Mouse (Mus musculus) kidney, postnatal 0 days (tissue): ENCODE results near the gene Ddr2. TPM values are rescaled to one million over a fixed set of nuclear protein-coding genes. Genes with fewer than 3 reads are reported as not detected.

Experiments used
- ATAC-seq: fragments of 200-750 bp; cut with Nextera tagmentation; replicated peaks from 2 replicates; pipeline ENCODE4 v1.8.0; 2017; ENCODE audit warnings: low read depth, moderate number of reproducible peaks, moderate TSS enrichment, moderate library complexity; ENCODE audit not compliant: low FRiP score
- DNase-seq: peaks from one replicate; pipeline ENCODE4 v3.0.0-alpha.2; 2016; ENCODE audit warnings: low spot score
- H3K27ac ChIP-seq: fragments of 300-500 bp; sonication (generic); 2 replicates; pipeline ENCODE4 v1.5.1; 2014; ENCODE audit warnings: mild to moderate bottlenecking
- H3K27me3 ChIP-seq: fragments of 300-500 bp; sonication (generic); 2 replicates; pipeline ENCODE4 v1.6.1; 2014; ENCODE audit warnings: low read length, mixed read lengths; ENCODE audit not compliant: insufficient read depth
- H3K36me3 ChIP-seq: fragments of 300-500 bp; sonication (generic); 2 replicates; pipeline ENCODE4 v1.6.1; 2014; ENCODE audit warnings: low read length, mixed read lengths; ENCODE audit not compliant: insufficient read depth
- H3K4me1 ChIP-seq: fragments of 300-500 bp; sonication (generic); replicated peaks from 2 replicates; pipeline ENCODE4 v1.6.1; 2014; ENCODE audit warnings: antibody characterized with exemption, low read length, mixed read lengths; ENCODE audit not compliant: insufficient read depth
- H3K4me2 ChIP-seq: fragments of 300-500 bp; sonication (generic); 2 replicates; pipeline ENCODE4 v1.6.1; 2014; ENCODE audit warnings: mild to moderate bottlenecking, low read length, moderate library complexity, mixed read lengths
- H3K4me3 ChIP-seq: fragments of 300-500 bp; sonication (generic); replicated peaks from 2 replicates; pipeline ENCODE4 v1.5.1; 2014; ENCODE audit warnings: low read depth, low read length
- H3K9ac ChIP-seq: fragments of 300-500 bp; sonication (generic); 2 replicates; pipeline ENCODE4 v1.6.1; 2014; ENCODE audit warnings: low read depth, low read length
- H3K9me3 ChIP-seq: fragments of 300-500 bp; sonication (generic); replicated peaks from 2 replicates; pipeline ENCODE4 v1.6.1; 2016; ENCODE audit warnings: low read length, inconsistent platforms, mixed read lengths
- CTCF ChIP-seq: IDR thresholded peaks from 2 replicates; pipeline ENCODE4 v1.5.1; 2016; ENCODE audit warnings: antibody characterized with exemption, low read depth, mild to moderate bottlenecking, moderate library complexity
- WGBS: fragments of 180-500 bp; shearing (Covaris S2); extraction: QIAGEN DNeasy Blood & Tissue Kit; methylation state at CpG from one replicate; pipeline ENCODE4 v1.1.7; 2014; 5-methylcytosine and 5-hydroxymethylcytosine counted together
- polyA plus RNA-seq: library from polyadenylated mRNA; unstranded; fragments of >200 nt; fragmentation: Nextera tagmentation; extraction: Ambion mirVana; gene quantifications from 2 replicates; pipeline ENCODE4 v1.2.1, GENCODE M21; 2015

Ddr2 gene
- polyA plus RNA-seq, 1 experiment from 2014 or later = 19.9 TPM

GRCm38 (mm10) chr1:169969516-169969886 lies 141.1 kb downstream of the Ddr2 start:
- 2% methylated on average over 8 of the region's 9 CpGs for WGBS

DNA sequence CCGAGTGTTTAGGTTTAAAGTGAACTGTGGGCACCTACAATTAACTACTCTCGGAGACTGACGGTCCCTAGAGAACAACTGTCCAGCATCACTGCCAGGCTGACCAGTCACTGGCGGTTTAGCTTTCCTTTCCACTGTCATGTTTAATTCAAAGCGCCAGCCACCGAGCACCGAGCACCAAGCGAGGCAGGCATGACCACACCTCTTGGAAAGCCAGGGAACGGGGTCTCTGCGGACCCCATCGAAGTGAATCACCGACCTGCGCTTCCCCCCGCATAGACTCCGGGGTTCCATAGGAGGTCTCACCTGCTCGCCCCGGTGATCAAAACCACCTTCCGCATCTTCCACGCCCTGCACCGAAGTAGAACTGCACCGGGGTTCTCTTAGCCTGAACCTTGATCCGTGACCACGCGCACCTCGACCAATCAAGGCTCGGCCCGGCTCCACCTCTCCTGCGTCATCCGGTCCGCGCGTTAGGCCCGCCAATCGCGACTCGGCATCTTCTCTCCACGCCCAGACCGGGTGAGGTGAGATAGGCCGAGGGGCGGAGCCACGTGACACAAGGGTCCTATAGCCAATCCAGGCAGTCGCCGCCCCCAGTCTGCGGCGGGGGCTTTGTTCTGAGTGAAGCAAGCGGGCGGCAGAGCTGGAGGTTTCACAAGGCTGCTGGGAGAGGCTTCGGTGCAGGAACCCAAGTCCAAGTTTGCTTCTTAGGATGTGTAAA lies 141.6 kb downstream of the Ddr2 start, which contains the start of gene Hsd17b7:
Gene Hsd17b7 (minus strand): TSS at position 450 of the 724 bp plus-strand sequence.
- WGBS = under 1% methylated on average over 48 of the region's 48 CpGs
- ATAC-seq (peak; percentile 100), DNase-seq (peak; percentile 100)
- no peaks in the 10 kb centered on the region for H3K27me3 ChIP-seq
- no peaks in the 10 kb centered on the region for H3K4me1 ChIP-seq
- peak within 1 kb of the TSS; percentile 63 for H3K4me2 ChIP-seq
- TF ChIP-seq CTCF = no peak
- H3K27ac ChIP-seq = peak within 1 kb of the TSS; percentile 63; the same call in 1 of the 2 replicates
- H3K9ac ChIP-seq = peak within 1 kb of the TSS; percentile 62
- no peaks in the 10 kb centered on the region for H3K9me3 ChIP-seq
- peak within 1 kb of the TSS; percentile 53 for H3K4me3 ChIP-seq
- no peaks in the 10 kb centered on the region for H3K36me3 ChIP-seq

More at GRCm38 (mm10) chr1:169969516-169969886, 141.1 kb downstream of the Ddr2 start:
- peak overlapping the region; percentile 53; the same call in 1 of the 2 replicates for H3K9ac ChIP-seq
- H3K9me3 ChIP-seq = no peaks in the 10 kb centered on the region
- DNase-seq (no peak), ATAC-seq (peak; percentile 31)
- H3K27ac ChIP-seq = peak overlapping the region; percentile 20; the same call in 1 of the 2 replicates
- no peaks in the 10 kb centered on the region for H3K4me1 ChIP-seq
- no peaks in the 10 kb centered on the region for H3K27me3 ChIP-seq
- H3K4me3 ChIP-seq = peak overlapping the region; percentile 53
- TF ChIP-seq CTCF = no peak
- H3K36me3 ChIP-seq = no peaks in the 10 kb centered on the region
- H3K4me2 ChIP-seq = peak overlapping the region; percentile 63

- ATAC-seq = no peak
- H3K27me3 ChIP-seq = no peaks in the 10 kb centered on the region
- H3K4me3 ChIP-seq = no peak overlapping the region
- H3K4me2 ChIP-seq = no peak overlapping the region
- H3K36me3 ChIP-seq = peaks cover 24% of the 10 kb centered on the region; the same call in 1 of the 2 replicates
- no peak overlapping the region for H3K27ac ChIP-seq
- H3K9me3 ChIP-seq = no peaks in the 10 kb centered on the region
- no peak for DNase-seq
- TF ChIP-seq CTCF = no peak
- H3K4me1 ChIP-seq = no peaks in the 10 kb centered on the region
- 94% methylated on average over 10 of the region's 10 CpGs for WGBS
- no peak overlapping the region for H3K9ac ChIP-seq
These were observed 157.5 kb downstream of the Ddr2 start for GRCm38 (mm10) chr1:169953106-169953505.

DNA sequence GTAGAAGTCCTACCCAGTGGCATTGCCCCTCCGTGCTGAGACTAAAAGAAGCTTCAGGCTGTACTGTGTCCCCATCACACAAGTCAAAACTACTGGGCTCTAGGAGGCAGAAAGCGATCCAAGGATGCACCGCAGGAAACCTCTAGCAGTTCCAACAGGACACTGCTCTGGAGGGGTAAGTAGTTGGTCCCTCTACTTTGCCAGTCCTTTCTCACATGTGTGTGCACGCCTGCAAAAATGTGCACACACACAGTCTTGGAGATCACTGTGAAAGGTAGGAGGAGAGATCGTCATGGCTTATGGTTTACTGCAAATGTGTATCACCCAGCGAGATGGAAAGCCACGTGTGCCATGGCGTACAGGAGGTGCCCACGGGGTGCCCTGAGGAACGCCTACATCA lies 157.9 kb downstream of the Ddr2 start:
- ATAC-seq = no peak
- DNase-seq = no peak
- Histone ChIP-seq H3K4me1 (no peaks in the 10 kb centered on the region), H3K9me3 (no peaks in the 10 kb centered on the region), H3K4me3 (no peak overlapping the region), H3K9ac (no peak overlapping the region), H3K4me2 (no peak overlapping the region), H3K27me3 (no peaks in the 10 kb centered on the region), H3K36me3 (peaks cover 24% of the 10 kb centered on the region; the same call in 1 of the 2 replicates), H3K27ac (no peak overlapping the region)
- WGBS = 95% methylated on average over 10 of the region's 10 CpGs
- TF ChIP-seq CTCF = no peak

GRCm38 (mm10) chr1:169951561-169951960 lies 159.0 kb downstream of the Ddr2 start:
- no peak for TF ChIP-seq CTCF
- WGBS = 90% methylated on average over 6 of the region's 6 CpGs
- DNase-seq (no peak), ATAC-seq (no peak)
- H3K9me3 ChIP-seq = no peaks in the 10 kb centered on the region
- H3K27me3 ChIP-seq = no peaks in the 10 kb centered on the region
- no peak overlapping the region for H3K9ac ChIP-seq
- no peak overlapping the region for H3K4me3 ChIP-seq
- no peak overlapping the region for H3K27ac ChIP-seq
- peaks cover 24% of the 10 kb centered on the region; the same call in 1 of the 2 replicates for H3K36me3 ChIP-seq
- no peak overlapping the region for H3K4me2 ChIP-seq
- no peaks in the 10 kb centered on the region for H3K4me1 ChIP-seq

DNA sequence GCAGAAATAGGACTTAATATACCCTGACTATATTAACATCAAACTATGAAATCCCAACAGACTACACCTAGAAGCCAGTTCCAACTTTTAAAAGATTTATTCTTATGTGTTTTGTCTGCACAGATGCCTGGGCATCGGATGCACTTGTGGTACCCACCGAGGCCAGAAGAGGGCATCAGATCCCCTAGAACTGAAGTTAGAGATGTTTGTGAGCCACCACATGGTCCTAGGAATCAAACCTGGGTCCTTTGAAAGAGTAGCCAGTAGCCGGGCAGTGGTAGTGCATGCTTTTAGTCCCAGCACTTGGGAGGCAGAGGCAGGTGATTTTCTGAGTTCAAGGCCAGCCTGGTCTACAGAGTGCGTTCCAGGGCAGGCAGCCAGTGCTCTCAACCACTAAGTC lies 159.9 kb downstream of the Ddr2 start:
- H3K4me2 ChIP-seq = no peak overlapping the region
- ATAC-seq = no peak
- H3K4me1 ChIP-seq = no peaks in the 10 kb centered on the region
- no peaks in the 10 kb centered on the region for H3K27me3 ChIP-seq
- 94% methylated on average over 4 of the region's 4 CpGs for WGBS
- peaks cover 20% of the 10 kb centered on the region; the same call in 1 of the 2 replicates for H3K36me3 ChIP-seq
- DNase-seq = no peak
- H3K27ac ChIP-seq = no peak overlapping the region
- H3K4me3 ChIP-seq = no peak overlapping the region
- no peaks in the 10 kb centered on the region for H3K9me3 ChIP-seq
- peak; percentile 47; the same call in 1 of the 2 replicates for TF ChIP-seq CTCF
- no peak overlapping the region for H3K9ac ChIP-seq
